Mouse (Mus musculus) c-Kit-positive CD71-positive TER-119-negative erythroid progenitor cells, embryonic 14.5 days (primary cell): ENCODE results near the gene Phykpl.

ENCODE experiments used
- DNase-seq: peaks from one replicate; pipeline ENCODE4 v3.0.0-alpha.2; 2013; ENCODE audit warnings: low read depth

Phykpl gene

DNA sequence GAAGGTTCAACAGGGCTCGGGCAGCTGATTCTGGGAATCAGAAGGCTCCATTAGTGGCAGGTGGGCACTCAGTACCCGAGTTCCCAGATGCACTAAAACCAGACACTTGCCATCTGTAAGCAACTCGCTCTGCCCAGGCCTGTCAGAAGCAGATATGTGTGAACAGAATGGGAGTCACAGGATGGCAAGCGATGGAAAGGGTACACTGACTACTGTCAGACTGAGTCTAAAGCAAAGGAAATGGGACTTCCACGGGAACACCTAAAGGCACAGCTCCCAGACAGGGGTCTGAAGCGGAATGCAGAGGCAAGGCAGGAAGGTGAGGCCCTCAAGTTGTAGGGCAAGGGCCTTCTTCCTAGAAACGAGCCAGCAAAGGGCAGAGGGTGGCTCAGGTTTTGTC lies 61.7 kb downstream of the Phykpl start:
- DNase-seq = no peak

DNA sequence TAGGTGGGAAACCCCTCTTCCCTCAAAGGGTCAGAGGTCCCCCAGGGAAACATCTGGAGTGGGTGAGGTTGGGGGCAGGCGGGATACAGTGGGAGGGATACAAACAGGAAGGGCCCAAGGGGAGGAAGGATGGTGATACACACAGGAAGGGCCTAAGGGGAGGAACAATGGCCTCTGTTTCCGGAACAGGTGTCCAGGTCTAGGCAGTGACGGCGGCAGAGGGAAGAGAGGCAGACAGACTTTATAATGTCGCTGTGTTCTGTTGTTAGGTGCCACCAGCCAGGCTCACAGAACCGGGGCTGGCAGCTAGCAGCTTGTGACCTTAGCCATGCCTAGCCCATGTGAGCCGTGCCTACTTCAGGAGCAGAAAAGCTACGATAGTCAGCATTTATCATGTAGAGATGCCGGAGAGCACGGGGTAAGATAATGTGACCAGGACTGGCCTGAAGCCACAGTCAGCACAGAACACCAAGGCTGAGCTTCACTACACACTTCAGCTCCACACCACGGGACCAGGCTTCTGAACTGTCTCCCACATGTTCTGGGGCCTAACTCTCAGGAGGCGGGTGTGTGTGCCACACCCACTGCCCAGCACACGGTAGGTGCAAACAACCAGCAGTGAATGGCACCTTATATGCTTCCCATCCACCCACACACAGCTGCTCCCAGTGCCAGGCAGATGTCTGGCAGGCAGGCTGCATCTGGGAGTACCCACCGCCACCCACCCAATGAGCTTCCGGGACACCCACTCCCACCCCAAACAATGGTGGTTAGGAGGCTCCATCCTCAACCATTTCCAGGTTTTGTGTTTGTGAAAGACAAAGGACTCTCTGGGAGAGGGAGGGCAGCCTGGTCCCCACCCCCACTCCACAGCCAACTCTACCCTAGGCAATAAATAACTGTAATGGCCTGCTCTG lies 62.5 kb downstream of the Phykpl start:
- no peak for DNase-seq

DNA sequence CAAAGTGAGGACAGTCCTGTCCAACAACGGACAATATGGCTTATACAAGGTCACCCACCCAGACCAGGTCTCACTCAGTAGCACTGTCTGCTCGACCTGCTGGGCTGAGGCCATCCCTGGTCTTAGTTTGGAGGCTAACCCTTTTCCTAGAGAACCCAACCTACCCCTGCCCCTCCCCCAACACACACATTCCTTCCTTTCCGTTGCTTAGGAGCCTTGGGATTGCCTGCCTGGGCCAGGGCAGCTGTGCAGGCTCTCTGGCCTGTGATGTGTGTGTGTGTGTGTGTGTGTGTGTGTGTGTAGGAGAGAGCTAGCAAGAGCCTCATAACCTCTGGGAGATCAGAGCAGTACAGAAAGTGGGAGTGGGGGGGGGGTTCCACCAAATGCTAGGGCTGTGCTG lies 64.0 kb downstream of the Phykpl start:
- no peak for DNase-seq

DNA sequence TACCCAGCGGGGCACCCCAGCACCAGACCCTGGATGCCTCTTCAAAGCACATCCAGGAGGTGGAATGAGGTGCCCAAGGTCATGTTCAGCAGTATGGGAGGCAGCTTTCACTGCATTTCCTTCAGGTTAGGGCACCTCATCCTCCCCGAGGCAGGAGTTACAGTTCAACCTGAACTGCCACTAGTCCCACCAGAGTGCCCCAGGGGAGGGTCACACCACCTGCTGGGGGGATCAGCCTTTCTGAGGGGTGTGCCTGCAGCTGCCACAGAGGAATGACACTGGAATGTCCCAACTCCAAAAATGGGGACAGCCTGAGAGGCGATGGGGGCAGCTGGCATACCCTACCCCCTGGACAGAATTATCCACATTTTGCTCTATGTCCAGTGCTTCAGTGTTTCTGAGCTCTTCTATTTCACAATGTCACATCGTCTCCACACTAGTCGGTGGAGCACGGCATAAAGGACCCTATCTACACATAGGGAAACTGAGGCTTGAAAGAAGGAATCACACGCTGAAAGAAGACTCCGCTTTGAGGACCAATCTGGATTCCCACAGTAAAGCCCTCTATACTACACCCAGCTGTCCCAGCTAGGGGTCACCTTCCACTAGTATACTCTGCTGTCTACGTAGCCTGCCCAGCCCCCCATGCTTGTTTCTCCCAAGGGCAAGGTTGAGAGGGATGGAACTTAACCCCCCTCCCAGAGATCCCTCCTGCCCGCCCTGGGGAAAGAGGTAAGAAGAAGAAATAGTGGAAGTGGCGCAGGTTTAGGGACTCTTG lies 64.7 kb downstream of the Phykpl start:
- no peak for DNase-seq

DNA sequence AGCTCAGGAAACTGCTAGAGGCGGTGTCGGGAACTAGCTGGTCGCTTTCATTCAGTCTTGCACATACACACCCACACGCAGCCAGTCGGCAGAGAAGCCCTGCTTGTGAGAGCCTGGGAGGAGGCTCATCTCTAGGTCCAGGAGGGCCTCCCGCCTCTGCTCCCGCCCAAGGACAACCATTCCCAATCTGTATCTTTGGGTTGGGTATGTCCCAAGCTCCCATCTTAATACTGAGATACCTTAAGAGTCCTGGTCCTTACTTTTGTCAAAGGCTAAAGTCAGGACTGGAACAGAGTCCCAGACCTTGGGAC lies 65.3 kb downstream of the Phykpl start:
- no peak for DNase-seq

DNA sequence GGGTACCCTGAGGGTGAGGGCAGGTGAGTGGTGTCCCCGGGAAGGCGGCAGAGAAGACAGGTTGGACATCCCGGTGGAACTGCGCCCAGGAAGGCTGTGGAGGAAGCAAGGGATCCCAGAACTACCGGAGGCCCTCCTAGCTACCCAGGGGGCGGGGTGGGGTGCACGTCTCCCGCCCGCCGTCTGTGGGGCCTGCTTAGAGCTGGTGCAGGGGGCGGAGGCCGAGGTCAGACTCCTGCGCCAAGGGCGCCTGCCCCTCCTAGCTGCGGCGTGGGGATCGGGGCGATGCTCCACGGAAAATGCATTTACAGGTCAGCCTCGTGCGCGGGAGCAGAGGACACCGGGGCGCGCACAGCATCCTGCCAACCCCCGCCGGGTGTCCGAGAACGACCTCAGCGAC lies 65.7 kb downstream of the Phykpl start:
- no peak for DNase-seq

DNA sequence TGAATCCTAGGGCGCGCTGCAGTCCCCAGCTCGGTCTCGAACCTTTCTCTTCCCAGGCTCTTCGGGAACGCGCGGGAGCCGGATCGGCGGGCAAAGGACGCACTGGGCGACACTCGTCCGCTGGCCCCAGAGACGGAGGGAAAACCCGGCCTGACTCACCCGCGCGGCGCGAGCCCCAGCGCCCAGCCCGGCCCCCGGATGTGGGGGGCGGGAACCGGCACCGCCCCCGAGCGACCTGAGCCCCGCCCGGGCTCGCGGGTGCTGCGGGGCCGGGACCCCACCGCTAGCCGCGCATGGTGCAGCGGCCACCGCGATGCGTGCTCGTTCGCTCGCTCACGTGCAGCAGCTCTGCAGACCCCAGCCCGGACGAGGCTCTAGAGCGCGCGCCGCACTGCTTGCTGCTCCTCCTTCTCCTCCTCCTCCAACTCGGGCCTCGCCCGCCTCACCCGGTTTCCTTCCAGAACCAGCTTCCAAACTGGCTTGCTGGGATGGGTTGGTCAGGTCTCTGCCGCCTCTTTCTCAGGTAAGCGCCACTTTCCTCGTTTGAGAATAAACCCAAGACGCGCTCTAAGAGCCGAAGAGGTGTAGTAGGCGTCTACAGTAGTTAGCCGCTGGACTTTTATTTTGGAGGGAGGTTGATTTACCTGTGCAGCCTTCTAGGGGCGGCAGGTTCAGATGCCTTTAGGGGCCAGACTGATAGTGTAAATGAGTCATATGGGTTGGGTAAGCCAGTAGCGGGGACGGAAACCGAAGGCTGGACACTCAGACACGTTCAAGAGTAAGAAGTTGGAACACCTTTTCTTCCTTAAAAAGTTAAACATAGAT lies 66.3 kb downstream of the Phykpl start, which contains the start of the genes N4bp3 and D930048N14Rik:
N4bp3 (minus strand) TSS at position 152 of the 825 bp plus-strand sequence.
D930048N14Rik (plus strand) TSS at position 264 of the 825 bp plus-strand sequence.
- no peak for DNase-seq

DNA sequence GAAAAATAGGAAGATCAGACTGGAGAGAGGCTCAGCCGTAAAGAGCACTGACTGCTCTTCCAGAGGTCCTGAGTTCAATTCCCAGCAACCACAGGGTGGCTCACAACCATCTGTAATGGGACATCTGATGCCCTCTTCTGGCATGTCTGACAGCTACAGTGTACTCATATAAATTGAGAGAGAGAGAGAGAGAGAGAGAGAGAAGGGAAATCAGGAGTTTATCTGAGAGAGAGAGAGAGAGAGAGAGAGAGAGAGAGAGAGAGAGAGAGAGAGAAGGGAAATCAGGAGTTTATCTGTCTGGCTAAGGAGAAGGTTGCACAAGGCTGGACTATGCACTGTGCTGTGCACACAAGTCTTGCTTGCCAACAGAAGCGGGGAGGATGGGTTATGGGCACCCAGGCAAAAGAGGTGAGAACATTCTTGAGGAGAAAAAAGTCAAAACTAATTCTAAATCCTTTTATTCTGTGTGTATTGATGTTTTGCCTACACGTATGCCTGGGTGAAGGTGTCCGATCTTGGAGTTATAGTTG lies 68.4 kb downstream of the Phykpl start:
- DNase-seq = no peak

DNA sequence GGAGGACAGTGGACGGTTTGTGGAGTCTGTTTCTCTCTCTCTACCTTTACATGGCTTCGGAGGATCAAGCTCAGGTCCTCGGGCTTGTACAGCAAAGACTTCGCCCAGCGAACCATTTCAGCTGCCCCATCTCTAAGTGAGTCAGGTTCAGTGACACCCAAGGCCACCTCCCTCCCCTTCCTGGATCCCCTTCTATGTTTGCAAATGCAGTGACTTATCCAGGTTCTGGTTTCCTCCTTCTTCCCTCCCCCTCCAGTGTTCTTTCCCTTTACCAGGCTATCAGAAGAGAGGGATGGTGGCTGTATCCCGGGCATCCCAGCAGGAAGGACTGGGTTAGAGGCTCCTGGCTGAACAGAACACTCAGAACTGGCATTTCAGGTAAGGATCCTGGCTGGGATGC lies 69.2 kb downstream of the Phykpl start:
- no peak for DNase-seq
